In the genomic region with DNA sequence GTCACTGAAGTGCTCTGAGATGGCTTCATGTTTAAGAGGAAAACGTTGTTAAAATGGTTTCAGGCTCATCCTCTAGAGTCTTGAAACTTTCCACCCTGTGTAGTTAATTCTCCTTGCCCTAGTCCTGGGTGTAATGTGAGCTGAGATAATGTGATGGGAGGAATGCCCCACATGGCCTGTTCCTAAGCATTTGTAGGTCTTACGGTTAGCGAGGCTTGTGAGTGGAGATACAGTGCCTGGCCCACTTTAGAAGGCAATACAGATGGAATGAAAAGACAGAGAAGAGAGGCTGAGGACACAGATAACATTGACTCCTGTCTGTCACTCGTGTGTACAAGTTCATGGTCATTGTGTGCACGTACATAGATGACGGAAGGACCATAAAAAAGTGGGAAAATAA, we compare ENCODE assay signal across 24 mouse cellular contexts.
DNase-seq lines count a peak whose midpoint lies in the region; ATAC-seq and TF ChIP-seq lines count a peak whose summit lies in the region.
"Had no signal": no experiment of that assay in that cellular context is flagged by ENCODE, and none has a peak within 500 bp of the region (broad histone marks: within the 10 kb centered on the region; RNA-seq: fewer than 3 reads in every experiment).

No protein-coding gene starts in this region.

- peak; percentile 77 for ATAC-seq in liver, embryonic 12.5 days
- ATAC-seq in liver, postnatal 0 days: no peak
- ATAC-seq in liver, embryonic 13.5 days (ENCODE audit: low read depth): peak; percentile 81
- ATAC-seq in liver, embryonic 14.5 days (ENCODE audit: insufficient read depth): peak; percentile 63; the same call in 1 of the 2 replicates
- ATAC-seq in liver, embryonic 16.5 days (ENCODE audit: low read depth): peak; percentile 45
- ATAC-seq in forebrain, embryonic 14.5 days: no peak
- ATAC-seq: forebrain, embryonic 15.5 days had no signal

- no peak overlapping the region for H3K9ac ChIP-seq in liver, embryonic 12.5 days
- no peak overlapping the region for H3K9ac ChIP-seq in liver, postnatal 0 days (replicated peaks)
- no peak overlapping the region for H3K9ac ChIP-seq in liver, embryonic 13.5 days
- no peak overlapping the region for H3K9ac ChIP-seq in liver, embryonic 14.5 days (replicated peaks)
- no peak overlapping the region for H3K9ac ChIP-seq in liver, embryonic 16.5 days (ENCODE audit: low read depth, low read length)
- H3K9ac ChIP-seq in forebrain, embryonic 14.5 days (ENCODE audit: low read length): no peak overlapping the region
- H3K9ac ChIP-seq: embryonic facial prominence, embryonic 13.5 days; embryonic facial prominence, embryonic 15.5 days; forebrain, embryonic 12.5 days; forebrain, embryonic 15.5 days had no signal

- TF ChIP-seq CTCF in liver, postnatal 0 days (IDR thresholded peaks at IDR 0.05; ENCODE audit: low read depth): no peak
- no peak for TF ChIP-seq CTCF in liver, embryonic 14.5 days (IDR thresholded peaks at IDR 0.05; ENCODE audit: low read depth)

- H3K9me3 ChIP-seq in liver, embryonic 12.5 days (replicated peaks): no peaks in the 10 kb centered on the region
- H3K9me3 ChIP-seq in liver, postnatal 0 days (ENCODE audit: low read length): no peaks in the 10 kb centered on the region
- no peaks in the 10 kb centered on the region for H3K9me3 ChIP-seq in liver, embryonic 13.5 days (replicated peaks)
- H3K9me3 ChIP-seq in liver, embryonic 14.5 days (ENCODE audit: control insufficient read depth, low read length): no peaks in the 10 kb centered on the region
- H3K9me3 ChIP-seq in liver, embryonic 16.5 days (replicated peaks; ENCODE audit: control insufficient read depth, low read length): no peaks in the 10 kb centered on the region
- no peaks in the 10 kb centered on the region for H3K9me3 ChIP-seq in forebrain, embryonic 14.5 days (replicated peaks; ENCODE audit: control insufficient read depth, low read length)
- H3K9me3 ChIP-seq: embryonic facial prominence, embryonic 13.5 days; embryonic facial prominence, embryonic 15.5 days; forebrain, embryonic 10.5 days; forebrain, embryonic 12.5 days; forebrain, embryonic 15.5 days had no signal

- H3K4me3 ChIP-seq in liver, embryonic 12.5 days: no peak overlapping the region
- no peak overlapping the region for H3K4me3 ChIP-seq in liver, postnatal 0 days (ENCODE audit: low read depth, low read length)
- no peak overlapping the region for H3K4me3 ChIP-seq in liver, embryonic 13.5 days (replicated peaks)
- H3K4me3 ChIP-seq in liver, embryonic 14.5 days (ENCODE audit: insufficient read depth in 1 of 2, low read depth in 2 of 2, low read length in 2 of 2): no peak overlapping the region
- H3K4me3 ChIP-seq in liver, embryonic 16.5 days (ENCODE audit: low read depth, low read length): no peak overlapping the region
- no peak overlapping the region for H3K4me3 ChIP-seq in forebrain, embryonic 14.5 days (ENCODE audit: low read depth, low read length)
- H3K4me3 ChIP-seq: embryonic facial prominence, embryonic 13.5 days; embryonic facial prominence, embryonic 15.5 days; erythroblast, embryonic 14.5 days; forebrain, embryonic 10.5 days; forebrain, embryonic 12.5 days; forebrain, embryonic 15.5 days had no signal

- H3K36me3 ChIP-seq in liver, embryonic 12.5 days: peaks cover 3% of the 10 kb centered on the region; the same call in 1 of the 2 replicates
- no peaks in the 10 kb centered on the region for H3K36me3 ChIP-seq in liver, postnatal 0 days (replicated peaks; ENCODE audit: insufficient read depth, low read length)
- no peaks in the 10 kb centered on the region for H3K36me3 ChIP-seq in liver, embryonic 13.5 days
- H3K36me3 ChIP-seq in liver, embryonic 14.5 days (replicated peaks; ENCODE audit: control insufficient read depth, insufficient read depth, low read depth): no peaks in the 10 kb centered on the region
- no peaks in the 10 kb centered on the region for H3K36me3 ChIP-seq in liver, embryonic 16.5 days (ENCODE audit: control insufficient read depth, insufficient read depth)
- H3K36me3 ChIP-seq in forebrain, embryonic 14.5 days (ENCODE audit: control insufficient read depth, insufficient read depth, low read length): no peaks in the 10 kb centered on the region
- H3K36me3 ChIP-seq: embryonic facial prominence, embryonic 13.5 days; embryonic facial prominence, embryonic 15.5 days; forebrain, embryonic 10.5 days; forebrain, embryonic 12.5 days; forebrain, embryonic 15.5 days had no signal

- no peaks in the 10 kb centered on the region for H3K27me3 ChIP-seq in liver, embryonic 12.5 days (replicated peaks)
- H3K27me3 ChIP-seq in liver, postnatal 0 days (ENCODE audit: insufficient read depth, low read length): no peaks in the 10 kb centered on the region
- no peaks in the 10 kb centered on the region for H3K27me3 ChIP-seq in liver, embryonic 13.5 days
- H3K27me3 ChIP-seq in liver, embryonic 14.5 days (ENCODE audit: control insufficient read depth, insufficient read depth, low read length): no peaks in the 10 kb centered on the region
- H3K27me3 ChIP-seq in liver, embryonic 16.5 days (ENCODE audit: control insufficient read depth, insufficient read depth, low read depth, low read length): no peaks in the 10 kb centered on the region
- no peaks in the 10 kb centered on the region for H3K27me3 ChIP-seq in forebrain, embryonic 14.5 days (replicated peaks; ENCODE audit: control insufficient read depth, insufficient read depth, low read length)
- H3K27me3 ChIP-seq: embryonic facial prominence, embryonic 13.5 days; embryonic facial prominence, embryonic 15.5 days; forebrain, embryonic 12.5 days; forebrain, embryonic 15.5 days had no signal

- intact Hi-C loops in heart, postnatal 36 days (cut with DNase I): no loop called here

- no peak for DNase-seq in liver, postnatal 0 days
- DNase-seq in liver, embryonic 13.5 days: no peak
- DNase-seq in liver, embryonic 14.5 days (ENCODE audit: low read depth in 3 of 3, low spot score in 3 of 3): no peak
- no peak for DNase-seq in forebrain, embryonic 14.5 days (ENCODE audit: low spot score)
- DNase-seq in heart, postnatal 36 days: no peak
- DNase-seq in heart, postnatal 4 days: no peak
- DNase-seq: adrenal gland, adult 2 months; adrenal gland, postnatal 10 days; adrenal gland, postnatal 25 days; cerebellum, adult 11 months; cerebellum, adult 18-20 months; cerebellum, adult 8-10 months; cerebellum, adult 9-11 months; cerebellum, postnatal 14 days; cerebellum, postnatal 36 days; embryo, embryonic 11 days had no signal

- peaks cover 15% of the 10 kb centered on the region for H3K4me1 ChIP-seq in liver, embryonic 12.5 days
- peaks cover 3% of the 10 kb centered on the region; the same call in 1 of the 2 replicates for H3K4me1 ChIP-seq in liver, postnatal 0 days (ENCODE audit: insufficient read depth)
- peaks cover 10% of the 10 kb centered on the region for H3K4me1 ChIP-seq in liver, embryonic 13.5 days (replicated peaks)
- peaks cover 0 to 8% of the 10 kb centered on the region in 2 experiments; a peak in 3 of 4 replicates for H3K4me1 ChIP-seq in liver, embryonic 14.5 days (replicated peaks; ENCODE audit: control insufficient read depth in 2 of 2, insufficient read depth in 2 of 2, low read length in 1 of 2)
- H3K4me1 ChIP-seq in liver, embryonic 16.5 days (ENCODE audit: control insufficient read depth, low read depth, low read length): no peaks in the 10 kb centered on the region; the same call in 1 of the 2 replicates
- H3K4me1 ChIP-seq in forebrain, embryonic 14.5 days (ENCODE audit: control insufficient read depth, insufficient read depth, low read length): no peaks in the 10 kb centered on the region
- H3K4me1 ChIP-seq: embryonic facial prominence, embryonic 13.5 days; embryonic facial prominence, embryonic 15.5 days; forebrain, embryonic 10.5 days; forebrain, embryonic 12.5 days; forebrain, embryonic 15.5 days had no signal

- WGBS in liver, embryonic 12.5 days (ENCODE audit: insufficient replicate concordance): 71% methylated on average over 6 of the region's 6 CpGs
- 82% methylated on average over 6 of the region's 6 CpGs for WGBS in liver, postnatal 0 days (ENCODE audit: insufficient replicate concordance)
- WGBS in liver, embryonic 13.5 days (ENCODE audit: insufficient replicate concordance): 63% methylated on average over 6 of the region's 6 CpGs
- WGBS in liver, embryonic 14.5 days (ENCODE audit: insufficient replicate concordance): 62% methylated on average over 6 of the region's 6 CpGs
- WGBS in liver, embryonic 16.5 days (ENCODE audit: insufficient replicate concordance): 63% methylated on average over 6 of the region's 6 CpGs
- 91% methylated on average over 6 of the region's 6 CpGs for WGBS in forebrain, embryonic 14.5 days

- no peak overlapping the region for H3K27ac ChIP-seq in liver, embryonic 12.5 days
- no peak overlapping the region for H3K27ac ChIP-seq in liver, postnatal 0 days (ENCODE audit: low read depth)
- H3K27ac ChIP-seq in liver, embryonic 13.5 days: no peak overlapping the region
- H3K27ac ChIP-seq in liver, embryonic 14.5 days: no peak overlapping the region
- no peak overlapping the region for H3K27ac ChIP-seq in liver, embryonic 16.5 days (ENCODE audit: low read length)
- no peak overlapping the region for H3K27ac ChIP-seq in forebrain, embryonic 14.5 days (ENCODE audit: low read depth, low read length)
- H3K27ac ChIP-seq: embryonic facial prominence, embryonic 13.5 days; embryonic facial prominence, embryonic 15.5 days; forebrain, embryonic 10.5 days; forebrain, embryonic 12.5 days; forebrain, embryonic 15.5 days had no signal

- TF ChIP-seq EP300 in liver, postnatal 0 days (IDR thresholded peaks at IDR 0.05; ENCODE audit: low read depth): no peak
- no peak for TF ChIP-seq EP300 in liver, embryonic 14.5 days (IDR thresholded peaks at IDR 0.05; ENCODE audit: low read depth)

- H3K4me2 ChIP-seq in liver, embryonic 12.5 days: no peak overlapping the region
- H3K4me2 ChIP-seq in liver, postnatal 0 days (ENCODE audit: low read depth, low read length): no peak overlapping the region
- no peak overlapping the region for H3K4me2 ChIP-seq in liver, embryonic 13.5 days
- no peak overlapping the region for H3K4me2 ChIP-seq in liver, embryonic 14.5 days (ENCODE audit: low read depth)
- no peak overlapping the region for H3K4me2 ChIP-seq in liver, embryonic 16.5 days (ENCODE audit: low read depth, low read length)
- no peak overlapping the region for H3K4me2 ChIP-seq in forebrain, embryonic 14.5 days (ENCODE audit: low read length)
- H3K4me2 ChIP-seq: embryonic facial prominence, embryonic 13.5 days; embryonic facial prominence, embryonic 15.5 days; forebrain, embryonic 12.5 days; forebrain, embryonic 15.5 days had no signal

Comparison
In these comparisons a context has a peak if more than half of its experiments do, and no peak if none do; other contexts are left out.
1. ATAC-seq: peak in liver, embryonic 12.5 days (single experiment), liver, embryonic 13.5 days (single experiment), liver, embryonic 14.5 days (single experiment) and liver, embryonic 16.5 days (single experiment); none in liver, postnatal 0 days (single experiment) and forebrain, embryonic 14.5 days (single experiment).